Mouse (Mus musculus): ENCODE data around the gene Wdr63. TPM values are rescaled to one million over a fixed set of nuclear protein-coding genes. Genes with fewer than 3 reads are reported as not detected.

Wdr63 gene
- 0.55 and 1.3 TPM in 2 replicates for polyA plus RNA-seq (2021; fragmentation: Nextera tagmentation)
- long read RNA-seq, experiment 1: 0 reads
- long read RNA-seq, experiment 2, partial matches to known transcripts: 0 of 1 reads
- long read RNA-seq, experiment 2, other reads (novel, unspliced or antisense): 0 of 1 reads

DNA sequence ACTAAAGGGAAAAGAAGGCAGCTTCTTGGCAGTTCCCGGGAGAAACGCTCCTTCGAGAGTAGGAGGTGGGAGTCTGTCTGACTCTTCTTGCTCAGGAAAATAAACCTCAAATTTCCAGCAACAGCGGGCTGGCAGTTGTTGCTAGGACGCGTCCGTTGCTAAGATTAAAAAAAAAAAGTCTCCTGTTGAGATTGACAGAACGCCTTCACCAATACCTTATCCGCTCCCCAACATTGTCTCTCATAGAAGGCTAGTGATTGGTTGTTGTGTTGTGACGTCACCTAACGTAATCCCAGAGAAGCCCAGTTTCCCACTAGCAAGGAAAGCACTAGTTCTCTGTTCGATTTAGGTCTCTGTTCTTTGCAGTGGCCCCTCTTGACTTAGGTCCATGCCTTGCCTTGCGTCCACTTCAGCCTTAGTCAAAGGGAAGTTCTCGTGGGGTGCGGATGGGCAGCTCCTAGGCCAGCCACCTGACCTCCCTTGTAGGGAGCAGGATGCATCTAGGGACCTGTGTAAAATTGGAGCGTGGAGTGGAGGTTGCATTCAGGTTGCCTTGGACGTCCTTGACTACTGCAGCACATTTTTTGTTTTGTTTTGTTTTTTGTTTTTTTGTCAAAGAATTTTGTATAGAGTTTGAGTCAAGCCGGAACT, at the start of gene Wdr63:
Wdr63 (minus strand) TSS at position 210 of the 651 bp plus-strand sequence.

DNA sequence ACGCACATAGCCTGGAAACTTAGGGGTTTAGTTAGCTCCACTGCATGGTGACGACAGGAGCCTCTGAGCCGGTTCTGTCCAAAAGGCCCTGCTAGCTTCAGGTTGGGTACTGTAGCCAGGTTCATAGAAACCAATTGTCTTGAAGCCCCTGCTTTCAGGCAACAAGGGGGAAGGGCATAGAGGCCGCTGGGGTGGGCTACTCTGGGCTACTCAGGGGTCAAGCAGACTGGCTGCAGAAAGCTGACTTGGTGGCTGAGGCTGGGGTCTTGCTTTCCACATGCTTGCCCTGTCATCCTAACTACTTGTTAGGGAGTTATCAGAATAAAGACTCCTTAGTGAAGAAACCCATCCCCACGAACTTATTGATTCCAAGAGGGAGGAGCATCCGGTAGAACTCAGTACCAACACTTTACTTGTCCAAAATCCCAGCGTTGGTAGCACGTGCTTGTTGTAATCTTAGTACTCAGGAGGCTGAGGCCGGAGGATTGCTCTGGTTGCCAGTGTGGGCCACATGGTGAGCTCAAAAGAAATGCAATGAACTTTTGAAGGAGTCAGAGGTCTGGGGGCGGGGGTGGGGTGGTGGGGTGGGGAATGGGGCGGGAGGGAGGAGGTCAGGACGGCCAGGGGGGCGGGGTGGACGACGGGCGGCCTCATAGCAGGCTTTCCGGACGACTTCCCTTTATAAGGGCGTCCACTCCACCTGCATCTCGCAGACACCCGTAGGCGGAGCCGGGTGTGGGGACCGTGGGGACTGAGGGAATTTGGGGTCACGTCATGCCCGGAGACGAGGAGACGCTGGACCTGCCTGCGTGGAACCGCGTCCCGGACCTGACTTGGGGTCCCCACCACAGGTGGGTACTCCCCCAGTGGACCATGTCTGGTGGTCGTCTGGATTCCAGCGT, 41.5 kb upstream of the Wdr63 start, which contains the start of gene Mcoln2:
Mcoln2 (plus strand) TSS at position 678 of the 902 bp plus-strand sequence.

DNA sequence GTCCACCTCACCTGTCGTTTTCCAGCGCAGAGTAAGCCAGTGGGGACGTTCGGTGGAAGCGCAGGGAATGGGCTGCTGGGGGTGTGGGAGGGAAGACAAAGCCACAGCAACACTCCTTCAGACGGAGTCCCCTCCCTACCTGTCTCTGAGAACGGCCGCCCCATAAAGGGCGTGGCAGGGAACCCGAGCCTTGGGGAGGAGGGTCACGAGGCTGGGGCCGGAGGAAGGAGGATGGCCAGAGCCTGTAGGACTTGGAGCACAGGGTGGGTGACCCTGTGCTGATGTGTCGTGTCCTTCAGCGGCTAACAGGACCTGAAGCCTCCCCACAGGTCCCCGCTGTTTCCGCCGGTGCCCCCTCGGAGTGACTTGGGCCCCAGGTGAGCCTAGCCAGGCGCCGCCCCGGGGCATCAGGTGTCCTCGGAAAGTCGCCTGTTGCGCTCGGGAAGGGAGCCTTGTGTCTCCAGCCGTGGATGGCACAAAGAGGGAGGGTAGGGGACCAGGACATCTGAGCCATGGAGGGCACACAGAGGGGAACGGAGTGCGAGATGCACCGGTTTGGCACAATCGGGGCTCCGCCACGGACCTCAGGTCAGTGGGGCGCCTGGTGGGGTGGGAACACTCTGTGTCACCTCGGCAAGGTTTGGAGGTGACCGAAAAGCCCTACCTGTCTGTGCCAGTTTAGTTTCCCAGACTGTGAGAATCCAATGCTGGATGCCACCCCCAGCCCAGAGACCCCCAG, 9.5 kb upstream of the Wdr63 start, which contains the start of gene Mcoln3:
Mcoln3 (plus strand) TSS at position 193 of the 739 bp plus-strand sequence.

Other genes with a start within 250 kb of the Wdr63 start
- 20.6 and 20.8 TPM in 2 replicates for gene Bcl10, start 185.3 kb downstream of the Wdr63 start, polyA plus RNA-seq (2021; fragmentation: Nextera tagmentation)
- 72.6 and 75.7 TPM in 2 replicates for gene 2410004B18Rik, start 170.1 kb downstream of the Wdr63 start, polyA plus RNA-seq (2021; fragmentation: Nextera tagmentation)
- 0.19 and 0.29 TPM in 2 replicates for gene Syde2, start 120.3 kb downstream of the Wdr63 start, polyA plus RNA-seq (2021; fragmentation: Nextera tagmentation)
- gene Mcoln3, start 9.3 kb upstream of the Wdr63 start, polyA plus RNA-seq (2021; fragmentation: Nextera tagmentation): 0.40 TPM in 1 of 2 replicates, not detected in the other
- gene Mcoln2, start 41.7 kb upstream of the Wdr63 start, polyA plus RNA-seq (2021; fragmentation: Nextera tagmentation): 0.31 TPM in 1 of 2 replicates, not detected in the other
- 0.67 and 0.89 TPM in 2 replicates for gene Lpar3, start 112.8 kb upstream of the Wdr63 start, polyA plus RNA-seq (2021; fragmentation: Nextera tagmentation)